Mouse (Mus musculus): ENCODE data around the gene Sh2d6. TPM values are rescaled to one million over a fixed set of nuclear protein-coding genes. Genes with fewer than 3 reads are reported as not detected.
A peak's percentile ranks its signal among the peaks of the same experiment; 100 is the strongest.

Gene Sh2d6
- polyA plus RNA-seq, 1 experiment from 2014 or later, result not detected

- ATAC-seq, result no peak
- H3K27me3 ChIP-seq (ENCODE audit: insufficient read depth, low read length), result no peaks in the 10 kb centered on the region
- H3K9me3 ChIP-seq (ENCODE audit: low read length), result no peaks in the 10 kb centered on the region
- no peak overlapping the region for H3K4me2 ChIP-seq (ENCODE audit: low read depth, low read length)
- H3K9ac ChIP-seq (replicated peaks), result no peak overlapping the region
- DNase-seq, result no peak
- TF ChIP-seq EP300 (IDR thresholded peaks at IDR 0.05; ENCODE audit: low read depth) (no peak), CTCF (IDR thresholded peaks at IDR 0.05; ENCODE audit: low read depth) (no peak)
- H3K36me3 ChIP-seq (replicated peaks; ENCODE audit: insufficient read depth, low read length), result no peaks in the 10 kb centered on the region
- H3K4me3 ChIP-seq (ENCODE audit: low read depth, low read length), result no peak overlapping the region
- no peak overlapping the region for H3K27ac ChIP-seq (ENCODE audit: low read depth)
- H3K4me1 ChIP-seq (ENCODE audit: insufficient read depth), result peaks cover 6% of the 10 kb centered on the region; the same call in 1 of the 2 replicates
Observed at GRCm38 (mm10) chr6:72503309-72503708, 18.2 kb downstream of the Sh2d6 start.

GRCm38 (mm10) chr6:72498950-72499349 is 22.6 kb downstream of the Sh2d6 start:
- H3K4me3 ChIP-seq (ENCODE audit: low read depth, low read length), result no peak overlapping the region
- TF ChIP-seq EP300 (IDR thresholded peaks at IDR 0.05; ENCODE audit: low read depth) (no peak), CTCF (IDR thresholded peaks at IDR 0.05; ENCODE audit: low read depth) (no peak)
- 58% methylated on average over 5 of the region's 5 CpGs for WGBS (ENCODE audit: insufficient replicate concordance)
- no peak overlapping the region for H3K27ac ChIP-seq (ENCODE audit: low read depth)
- no peak overlapping the region for H3K4me2 ChIP-seq (ENCODE audit: low read depth, low read length)
- H3K4me1 ChIP-seq (ENCODE audit: insufficient read depth), result peaks cover 3% of the 10 kb centered on the region; the same call in 1 of the 2 replicates
- DNase-seq, result no peak
- H3K9ac ChIP-seq (replicated peaks), result no peak overlapping the region
- H3K27me3 ChIP-seq (ENCODE audit: insufficient read depth, low read length), result no peaks in the 10 kb centered on the region
- ATAC-seq, result no peak
- H3K9me3 ChIP-seq (ENCODE audit: low read length), result no peaks in the 10 kb centered on the region
- no peaks in the 10 kb centered on the region for H3K36me3 ChIP-seq (replicated peaks; ENCODE audit: insufficient read depth, low read length)

GRCm38 (mm10) chr6:72492892-72493291 is 28.6 kb downstream of the Sh2d6 start:
- TF ChIP-seq EP300 (IDR thresholded peaks at IDR 0.05; ENCODE audit: low read depth) (peak; percentile 73; the same call in 1 of the 2 replicates), CTCF (IDR thresholded peaks at IDR 0.05; ENCODE audit: low read depth) (no peak)
- DNase-seq (no peak), ATAC-seq (0 out of 2 replicates have a peak, but pooled peaks have one; percentile 23)
- Histone ChIP-seq H3K36me3 (replicated peaks; ENCODE audit: insufficient read depth, low read length) (no peaks in the 10 kb centered on the region), H3K27me3 (ENCODE audit: insufficient read depth, low read length) (no peaks in the 10 kb centered on the region), H3K9me3 (ENCODE audit: low read length) (no peaks in the 10 kb centered on the region), H3K4me2 (ENCODE audit: low read depth, low read length) (no peak overlapping the region), H3K4me3 (ENCODE audit: low read depth, low read length) (no peak overlapping the region), H3K27ac (ENCODE audit: low read depth) (no peak overlapping the region), H3K9ac (replicated peaks) (no peak overlapping the region), H3K4me1 (ENCODE audit: insufficient read depth) (peaks cover 6% of the 10 kb centered on the region)
- 19% methylated on average over 6 of the region's 6 CpGs for WGBS (ENCODE audit: insufficient replicate concordance)

GRCm38 (mm10) chr6:72491151-72491550 is 30.4 kb downstream of the Sh2d6 start:
- Histone ChIP-seq H3K4me2 (ENCODE audit: low read depth, low read length) (no peak overlapping the region), H3K27me3 (ENCODE audit: insufficient read depth, low read length) (no peaks in the 10 kb centered on the region), H3K4me3 (ENCODE audit: low read depth, low read length) (no peak overlapping the region), H3K9me3 (ENCODE audit: low read length) (no peaks in the 10 kb centered on the region), H3K4me1 (ENCODE audit: insufficient read depth) (peaks cover 6% of the 10 kb centered on the region), H3K9ac (replicated peaks) (no peak overlapping the region), H3K27ac (ENCODE audit: low read depth) (no peak overlapping the region), H3K36me3 (replicated peaks; ENCODE audit: insufficient read depth, low read length) (no peaks in the 10 kb centered on the region)
- DNase-seq (no peak), ATAC-seq (no peak)
- no peak for TF ChIP-seq CTCF (IDR thresholded peaks at IDR 0.05; ENCODE audit: low read depth)
- TF ChIP-seq EP300 (IDR thresholded peaks at IDR 0.05; ENCODE audit: low read depth), result no peak
- WGBS (ENCODE audit: insufficient replicate concordance), result 39% methylated on average over 3 of the region's 3 CpGs

- H3K36me3 ChIP-seq (replicated peaks; ENCODE audit: insufficient read depth, low read length), result no peaks in the 10 kb centered on the region
- no peak overlapping the region for H3K27ac ChIP-seq (ENCODE audit: low read depth)
- H3K9ac ChIP-seq (replicated peaks), result no peak overlapping the region
- H3K4me2 ChIP-seq (ENCODE audit: low read depth, low read length), result no peak overlapping the region
- TF ChIP-seq CTCF (IDR thresholded peaks at IDR 0.05; ENCODE audit: low read depth) (no peak), EP300 (IDR thresholded peaks at IDR 0.05; ENCODE audit: low read depth) (0 out of 2 replicates have a peak, but pooled peaks have one; percentile 18)
- no peaks in the 10 kb centered on the region for H3K9me3 ChIP-seq (ENCODE audit: low read length)
- no peaks in the 10 kb centered on the region for H3K27me3 ChIP-seq (ENCODE audit: insufficient read depth, low read length)
- DNase-seq, result no peak
- H3K4me1 ChIP-seq (ENCODE audit: insufficient read depth), result peaks cover 6% of the 10 kb centered on the region
- no peak overlapping the region for H3K4me3 ChIP-seq (ENCODE audit: low read depth, low read length)
- ATAC-seq, result peak; percentile 85
Observed at GRCm38 (mm10) chr6:72489534-72489933, 32.0 kb downstream of the Sh2d6 start.

- Histone ChIP-seq H3K27ac (ENCODE audit: low read depth) (no peak overlapping the region), H3K4me3 (ENCODE audit: low read depth, low read length) (no peak overlapping the region), H3K27me3 (ENCODE audit: insufficient read depth, low read length) (no peaks in the 10 kb centered on the region), H3K9me3 (ENCODE audit: low read length) (no peaks in the 10 kb centered on the region), H3K4me1 (ENCODE audit: insufficient read depth) (peaks cover 6% of the 10 kb centered on the region), H3K9ac (replicated peaks) (no peak overlapping the region), H3K4me2 (ENCODE audit: low read depth, low read length) (no peak overlapping the region), H3K36me3 (replicated peaks; ENCODE audit: insufficient read depth, low read length) (no peaks in the 10 kb centered on the region)
- TF ChIP-seq CTCF (IDR thresholded peaks at IDR 0.05; ENCODE audit: low read depth) (no peak), EP300 (IDR thresholded peaks at IDR 0.05; ENCODE audit: low read depth) (no peak)
- ATAC-seq, result peak; percentile 57; the same call in 1 of the 2 replicates
- no peak for DNase-seq
- WGBS (ENCODE audit: insufficient replicate concordance), result 60% methylated on average over 3 of the region's 3 CpGs
Observed at GRCm38 (mm10) chr6:72488850-72489249, 32.7 kb downstream of the Sh2d6 start.

GRCm38 (mm10) chr6:72487282-72487681 is 34.2 kb downstream of the Sh2d6 start:
- H3K36me3 ChIP-seq (replicated peaks; ENCODE audit: insufficient read depth, low read length), result no peaks in the 10 kb centered on the region
- ATAC-seq, result no peak
- no peak overlapping the region for H3K4me2 ChIP-seq (ENCODE audit: low read depth, low read length)
- no peaks in the 10 kb centered on the region for H3K9me3 ChIP-seq (ENCODE audit: low read length)
- H3K27ac ChIP-seq (ENCODE audit: low read depth), result no peak overlapping the region
- 57% methylated on average over 3 of the region's 3 CpGs for WGBS (ENCODE audit: insufficient replicate concordance)
- DNase-seq, result no peak
- no peaks in the 10 kb centered on the region for H3K4me1 ChIP-seq (ENCODE audit: insufficient read depth)
- no peak overlapping the region for H3K4me3 ChIP-seq (ENCODE audit: low read depth, low read length)
- TF ChIP-seq EP300 (IDR thresholded peaks at IDR 0.05; ENCODE audit: low read depth) (no peak), CTCF (IDR thresholded peaks at IDR 0.05; ENCODE audit: low read depth) (no peak)
- H3K9ac ChIP-seq (replicated peaks), result no peak overlapping the region
- no peaks in the 10 kb centered on the region for H3K27me3 ChIP-seq (ENCODE audit: insufficient read depth, low read length)

Measured in liver, postnatal 0 days (tissue).